Mouse (Mus musculus): ENCODE data around the gene Slc25a18. TPM values are rescaled to one million over a fixed set of nuclear protein-coding genes. Genes with fewer than 3 reads are reported as not detected.

The Slc25a18 gene
- polyA plus RNA-seq, 1 experiment from 2014 or later: 0.21 TPM

DNA sequence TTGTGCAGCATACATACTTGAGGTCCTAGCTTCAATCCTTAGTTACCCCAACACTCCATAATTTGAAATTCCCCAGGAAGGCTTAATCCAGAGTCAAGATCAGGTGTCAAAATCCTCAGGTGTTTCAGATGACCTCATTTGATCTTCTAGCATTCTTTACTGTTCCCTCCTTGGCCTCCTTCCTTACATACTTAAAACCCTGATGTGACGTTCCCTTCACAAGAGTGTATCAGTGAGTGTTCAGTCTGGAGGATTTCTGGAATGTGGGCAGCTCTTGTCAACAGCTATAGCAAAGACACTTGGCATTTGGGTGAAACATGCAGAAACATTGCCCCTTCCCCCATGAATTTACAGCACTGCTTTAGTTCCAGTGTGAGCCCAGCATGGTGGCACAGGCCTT lies 3.4 kb upstream of the Slc25a18 start:
- DNase-seq (ENCODE audit: low spot score) (no peak), ATAC-seq (replicated peaks; ENCODE audit: insufficient number of reproducible peaks, low FRiP score, low TSS enrichment, low read depth) (no peak)
- Histone ChIP-seq H3K4me1 (ENCODE audit: control insufficient read depth, insufficient read depth, low read length) (no peaks in the 10 kb centered on the region), H3K9ac (replicated peaks; ENCODE audit: low read length) (no peak overlapping the region), H3K9me3 (replicated peaks; ENCODE audit: control insufficient read depth, low read length) (no peaks in the 10 kb centered on the region), H3K4me3 (ENCODE audit: low read depth, low read length) (no peak overlapping the region), H3K27ac (replicated peaks; ENCODE audit: low read depth, low read length) (no peak overlapping the region), H3K27me3 (ENCODE audit: control insufficient read depth, insufficient read depth, low read length) (no peaks in the 10 kb centered on the region), H3K36me3 (replicated peaks; ENCODE audit: control insufficient read depth, insufficient read depth, low read depth, low read length) (no peaks in the 10 kb centered on the region), H3K4me2 (ENCODE audit: low read depth, low read length) (no peak overlapping the region)
- 83% methylated on average over 1 of the region's 1 CpGs for WGBS

DNA sequence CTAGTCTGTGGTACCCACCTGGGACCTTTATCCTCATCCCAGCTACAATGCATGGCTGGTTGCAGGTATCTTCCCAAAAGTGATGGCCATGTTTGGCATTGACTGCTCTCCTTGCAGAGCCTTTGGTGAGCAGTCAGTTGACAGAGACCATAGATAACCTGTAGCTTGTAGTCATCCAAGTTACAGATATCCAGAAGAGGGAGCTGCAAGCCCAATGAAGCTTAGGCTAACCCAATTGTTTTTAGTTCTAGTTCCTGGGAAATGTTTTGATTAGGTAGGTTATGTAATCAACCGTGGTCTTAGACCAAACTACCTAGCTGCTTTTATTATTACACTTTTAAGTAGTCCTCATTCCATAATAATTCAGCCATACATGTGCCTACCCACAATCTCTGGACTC lies 2.0 kb upstream of the Slc25a18 start:
- DNase-seq (ENCODE audit: low spot score) (no peak), ATAC-seq (replicated peaks; ENCODE audit: insufficient number of reproducible peaks, low FRiP score, low TSS enrichment, low read depth) (no peak)
- WGBS: 82% methylated on average over 1 of the region's 1 CpGs
- Histone ChIP-seq H3K9me3 (replicated peaks; ENCODE audit: control insufficient read depth, low read length) (no peaks in the 10 kb centered on the region), H3K4me1 (ENCODE audit: control insufficient read depth, insufficient read depth, low read length) (no peaks in the 10 kb centered on the region), H3K36me3 (replicated peaks; ENCODE audit: control insufficient read depth, insufficient read depth, low read depth, low read length) (no peaks in the 10 kb centered on the region), H3K9ac (replicated peaks; ENCODE audit: low read length) (no peak overlapping the region), H3K27ac (replicated peaks; ENCODE audit: low read depth, low read length) (no peak overlapping the region), H3K4me2 (ENCODE audit: low read depth, low read length) (no peak overlapping the region), H3K27me3 (ENCODE audit: control insufficient read depth, insufficient read depth, low read length) (no peaks in the 10 kb centered on the region), H3K4me3 (ENCODE audit: low read depth, low read length) (no peak overlapping the region)

DNA sequence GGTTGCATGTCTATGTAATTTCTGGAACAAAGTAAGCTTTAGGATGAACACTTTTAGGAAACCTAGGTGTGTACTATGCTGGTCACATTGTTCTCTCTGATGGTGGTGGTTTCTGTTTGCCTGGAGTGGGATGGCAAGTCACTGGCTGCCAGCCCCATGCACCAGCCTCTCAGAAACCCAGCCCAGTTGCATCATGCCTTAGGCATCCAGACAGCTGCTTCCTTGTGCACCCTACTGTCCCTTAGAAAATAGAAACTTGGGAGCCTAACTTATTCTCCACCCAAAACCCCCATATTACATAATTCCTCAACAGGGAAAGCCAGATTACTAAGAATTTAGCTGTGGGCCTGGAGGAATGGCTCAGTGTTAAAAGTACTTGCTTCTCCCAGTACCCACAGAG lies 1.4 kb upstream of the Slc25a18 start:
- DNase-seq (ENCODE audit: low spot score) (no peak), ATAC-seq (replicated peaks; ENCODE audit: insufficient number of reproducible peaks, low FRiP score, low TSS enrichment, low read depth) (no peak)
- Histone ChIP-seq H3K9me3 (replicated peaks; ENCODE audit: control insufficient read depth, low read length) (no peaks in the 10 kb centered on the region), H3K4me2 (ENCODE audit: low read depth, low read length) (no peak overlapping the region), H3K27me3 (ENCODE audit: control insufficient read depth, insufficient read depth, low read length) (no peaks in the 10 kb centered on the region), H3K4me1 (ENCODE audit: control insufficient read depth, insufficient read depth, low read length) (no peaks in the 10 kb centered on the region), H3K9ac (replicated peaks; ENCODE audit: low read length) (no peak overlapping the region), H3K4me3 (ENCODE audit: low read depth, low read length) (no peak overlapping the region), H3K36me3 (replicated peaks; ENCODE audit: control insufficient read depth, insufficient read depth, low read depth, low read length) (no peaks in the 10 kb centered on the region), H3K27ac (replicated peaks; ENCODE audit: low read depth, low read length) (no peak overlapping the region)

DNA sequence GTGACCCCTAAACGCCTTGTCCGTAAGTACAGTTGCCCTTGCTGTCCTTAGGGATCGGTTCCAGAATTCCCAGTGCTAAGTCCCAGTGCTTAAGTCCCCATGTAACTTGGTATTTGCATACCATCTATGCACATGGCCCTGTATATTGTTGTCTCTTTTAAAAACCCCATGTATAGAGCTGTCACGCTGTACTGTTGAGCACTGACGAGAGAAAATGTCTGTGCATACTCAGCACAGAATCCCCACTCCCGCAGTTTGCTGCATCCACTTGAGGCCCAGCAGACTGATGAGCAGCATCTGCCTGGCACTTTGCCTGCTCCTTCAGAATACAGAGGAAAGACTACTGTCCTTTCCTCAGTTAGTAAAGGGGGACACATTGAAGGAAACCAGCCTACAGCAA lies 385 bp downstream of the Slc25a18 start:
- ATAC-seq (replicated peaks; ENCODE audit: insufficient number of reproducible peaks, low FRiP score, low TSS enrichment, low read depth) (no peak), DNase-seq (ENCODE audit: low spot score) (no peak)
- Histone ChIP-seq H3K36me3 (replicated peaks; ENCODE audit: control insufficient read depth, insufficient read depth, low read depth, low read length) (no peaks in the 10 kb centered on the region), H3K4me1 (ENCODE audit: control insufficient read depth, insufficient read depth, low read length) (no peaks in the 10 kb centered on the region), H3K4me2 (ENCODE audit: low read depth, low read length) (no peak overlapping the region), H3K9me3 (replicated peaks; ENCODE audit: control insufficient read depth, low read length) (no peaks in the 10 kb centered on the region), H3K27me3 (ENCODE audit: control insufficient read depth, insufficient read depth, low read length) (no peaks in the 10 kb centered on the region), H3K9ac (replicated peaks; ENCODE audit: low read length) (no peak overlapping the region), H3K4me3 (ENCODE audit: low read depth, low read length) (no peak overlapping the region), H3K27ac (replicated peaks; ENCODE audit: low read depth, low read length) (no peak overlapping the region)
- 87% methylated on average over 6 of the region's 6 CpGs for WGBS

DNA sequence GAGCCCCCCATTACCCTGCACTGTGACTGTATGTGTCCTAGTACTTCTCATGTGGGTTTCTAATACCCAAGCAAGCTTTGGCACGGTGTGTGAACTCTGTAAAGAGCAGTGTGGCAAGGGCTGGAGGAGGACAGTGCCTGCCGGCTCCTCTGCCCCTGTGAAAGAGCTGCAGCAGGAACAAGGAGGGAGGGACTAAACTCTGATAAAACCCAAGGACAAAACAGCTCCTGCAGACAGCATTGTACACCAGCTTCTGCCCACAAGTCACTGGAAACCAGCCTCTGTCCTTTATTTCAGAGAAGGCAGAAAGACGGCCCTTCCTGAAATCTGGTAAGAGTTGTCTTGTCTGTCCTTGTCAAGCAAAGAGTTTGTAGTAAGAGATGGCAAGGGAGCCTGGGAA lies 2.9 kb downstream of the Slc25a18 start:
- WGBS: 86% methylated on average over 3 of the region's 3 CpGs

DNA sequence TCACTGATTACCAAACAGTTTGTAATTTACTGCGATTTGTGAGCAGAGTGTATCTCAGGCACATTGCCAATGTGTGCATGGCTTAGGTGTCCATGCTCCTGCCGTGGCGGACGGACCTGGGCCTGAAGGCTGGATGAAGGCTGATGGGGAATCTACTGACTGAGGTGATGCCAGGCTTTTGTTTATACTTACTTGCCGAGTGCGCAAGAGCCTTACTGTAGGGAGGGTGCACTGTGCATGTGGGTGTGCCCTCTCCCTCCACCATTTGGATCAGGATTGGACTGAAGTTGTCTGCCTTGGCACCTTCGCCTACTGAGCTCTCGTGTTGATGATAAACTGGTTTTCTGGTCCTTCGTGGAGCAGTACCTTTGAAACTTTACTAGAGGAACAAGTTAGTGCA lies 4.2 kb downstream of the Slc25a18 start:
- no peak for ATAC-seq (replicated peaks; ENCODE audit: insufficient number of reproducible peaks, low FRiP score, low TSS enrichment, low read depth)
- H3K4me1 ChIP-seq (ENCODE audit: control insufficient read depth, insufficient read depth, low read length): no peaks in the 10 kb centered on the region

More for the DNA sequence above, 2.9 kb downstream of the Slc25a18 start:
- DNase-seq (ENCODE audit: low spot score) (no peak), ATAC-seq (replicated peaks; ENCODE audit: insufficient number of reproducible peaks, low FRiP score, low TSS enrichment, low read depth) (no peak)
- no peak overlapping the region for H3K4me2 ChIP-seq (ENCODE audit: low read depth, low read length)
- no peak overlapping the region for H3K9ac ChIP-seq (replicated peaks; ENCODE audit: low read length)
- H3K36me3 ChIP-seq (replicated peaks; ENCODE audit: control insufficient read depth, insufficient read depth, low read depth, low read length): no peaks in the 10 kb centered on the region
- H3K4me3 ChIP-seq (ENCODE audit: low read depth, low read length): no peak overlapping the region
- H3K9me3 ChIP-seq (replicated peaks; ENCODE audit: control insufficient read depth, low read length): no peaks in the 10 kb centered on the region
- H3K27ac ChIP-seq (replicated peaks; ENCODE audit: low read depth, low read length): no peak overlapping the region
- H3K27me3 ChIP-seq (ENCODE audit: control insufficient read depth, insufficient read depth, low read length): no peaks in the 10 kb centered on the region
- no peaks in the 10 kb centered on the region for H3K4me1 ChIP-seq (ENCODE audit: control insufficient read depth, insufficient read depth, low read length)

DNA sequence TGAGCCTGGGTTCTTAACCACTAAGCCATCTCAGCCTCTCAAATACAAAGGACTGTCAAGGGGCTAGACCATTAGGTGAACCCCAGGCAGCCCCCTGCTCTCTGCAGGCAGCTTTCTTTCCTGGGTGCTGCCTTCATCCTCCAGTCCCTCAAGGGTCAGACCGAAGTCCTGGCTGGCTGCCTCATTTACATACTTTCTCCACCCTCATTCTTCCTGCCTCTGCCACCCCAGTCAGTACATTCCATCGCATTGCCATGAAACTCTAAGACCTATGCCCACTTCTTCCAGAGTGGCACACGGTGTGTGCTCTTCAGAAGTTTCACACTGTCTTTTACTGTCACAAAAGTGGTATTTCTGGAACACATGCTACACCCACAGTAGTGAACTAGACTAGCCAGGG lies 4.8 kb downstream of the Slc25a18 start:
- 63% methylated on average over 3 of the region's 3 CpGs for WGBS

More for the DNA sequence above, 4.2 kb downstream of the Slc25a18 start:
- no peaks in the 10 kb centered on the region for H3K27me3 ChIP-seq (ENCODE audit: control insufficient read depth, insufficient read depth, low read length)
- no peaks in the 10 kb centered on the region for H3K9me3 ChIP-seq (replicated peaks; ENCODE audit: control insufficient read depth, low read length)
- H3K27ac ChIP-seq (replicated peaks; ENCODE audit: low read depth, low read length): no peak overlapping the region
- H3K4me2 ChIP-seq (ENCODE audit: low read depth, low read length): no peak overlapping the region
- 90% methylated on average over 9 of the region's 9 CpGs for WGBS
- no peak for DNase-seq (ENCODE audit: low spot score)
- H3K4me3 ChIP-seq (ENCODE audit: low read depth, low read length): no peak overlapping the region
- H3K9ac ChIP-seq (replicated peaks; ENCODE audit: low read length): no peak overlapping the region
- no peaks in the 10 kb centered on the region for H3K36me3 ChIP-seq (replicated peaks; ENCODE audit: control insufficient read depth, insufficient read depth, low read depth, low read length)

DNA sequence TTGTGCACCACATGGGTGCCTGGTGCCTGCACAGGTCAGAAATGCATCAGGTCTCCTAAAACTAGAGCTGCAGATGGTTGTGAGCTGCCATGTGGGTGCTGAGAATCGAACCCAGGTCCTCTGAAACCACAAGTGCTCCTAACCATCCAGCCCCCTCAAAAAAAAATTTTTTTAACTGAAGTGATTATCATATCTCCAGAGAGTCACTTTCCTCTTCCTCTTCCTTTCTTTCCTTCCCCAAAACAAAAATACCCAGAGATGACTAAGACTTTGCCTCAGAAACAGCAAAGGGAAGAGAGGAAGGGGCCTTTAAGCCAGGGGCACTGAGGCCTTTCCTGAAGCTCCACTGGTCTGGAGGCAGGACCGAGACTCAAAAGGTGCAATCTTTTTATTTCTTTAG lies 9.6 kb downstream of the Slc25a18 start:
- WGBS: 84% methylated on average over 2 of the region's 2 CpGs
- DNase-seq (ENCODE audit: low spot score) (no peak), ATAC-seq (replicated peaks; ENCODE audit: insufficient number of reproducible peaks, low FRiP score, low TSS enrichment, low read depth) (no peak)
- Histone ChIP-seq H3K4me1 (ENCODE audit: control insufficient read depth, insufficient read depth, low read length) (no peaks in the 10 kb centered on the region), H3K9ac (replicated peaks; ENCODE audit: low read length) (no peak overlapping the region), H3K27ac (replicated peaks; ENCODE audit: low read depth, low read length) (no peak overlapping the region), H3K9me3 (replicated peaks; ENCODE audit: control insufficient read depth, low read length) (no peaks in the 10 kb centered on the region), H3K4me2 (ENCODE audit: low read depth, low read length) (no peak overlapping the region), H3K27me3 (ENCODE audit: control insufficient read depth, insufficient read depth, low read length) (no peaks in the 10 kb centered on the region), H3K36me3 (replicated peaks; ENCODE audit: control insufficient read depth, insufficient read depth, low read depth, low read length) (no peaks in the 10 kb centered on the region), H3K4me3 (ENCODE audit: low read depth, low read length) (no peak overlapping the region)

More for the DNA sequence above, 4.8 kb downstream of the Slc25a18 start:
- ATAC-seq (replicated peaks; ENCODE audit: insufficient number of reproducible peaks, low FRiP score, low TSS enrichment, low read depth) (no peak), DNase-seq (ENCODE audit: low spot score) (no peak)
- Histone ChIP-seq H3K9ac (replicated peaks; ENCODE audit: low read length) (no peak overlapping the region), H3K27me3 (ENCODE audit: control insufficient read depth, insufficient read depth, low read length) (no peaks in the 10 kb centered on the region), H3K4me3 (ENCODE audit: low read depth, low read length) (no peak overlapping the region), H3K4me2 (ENCODE audit: low read depth, low read length) (no peak overlapping the region), H3K4me1 (ENCODE audit: control insufficient read depth, insufficient read depth, low read length) (no peaks in the 10 kb centered on the region), H3K36me3 (replicated peaks; ENCODE audit: control insufficient read depth, insufficient read depth, low read depth, low read length) (no peaks in the 10 kb centered on the region), H3K9me3 (replicated peaks; ENCODE audit: control insufficient read depth, low read length) (no peaks in the 10 kb centered on the region), H3K27ac (replicated peaks; ENCODE audit: low read depth, low read length) (no peak overlapping the region)
